Mouse (Mus musculus) B cell, adult (primary cell): ENCODE measurements around the gene Btbd35f1. TPM values are rescaled to one million over a fixed set of nuclear protein-coding genes. Genes with fewer than 3 reads are reported as not detected.

Source experiments
- total RNA-seq: library from RNA; stranded (reverse); gene quantifications from 4 replicates; pipeline ENCODE4 v1.2.4, GENCODE M21; 2023; ENCODE audit not compliant: inconsistent age

Btbd35f1 gene
- total RNA-seq = not detected in 4 replicates

DNA sequence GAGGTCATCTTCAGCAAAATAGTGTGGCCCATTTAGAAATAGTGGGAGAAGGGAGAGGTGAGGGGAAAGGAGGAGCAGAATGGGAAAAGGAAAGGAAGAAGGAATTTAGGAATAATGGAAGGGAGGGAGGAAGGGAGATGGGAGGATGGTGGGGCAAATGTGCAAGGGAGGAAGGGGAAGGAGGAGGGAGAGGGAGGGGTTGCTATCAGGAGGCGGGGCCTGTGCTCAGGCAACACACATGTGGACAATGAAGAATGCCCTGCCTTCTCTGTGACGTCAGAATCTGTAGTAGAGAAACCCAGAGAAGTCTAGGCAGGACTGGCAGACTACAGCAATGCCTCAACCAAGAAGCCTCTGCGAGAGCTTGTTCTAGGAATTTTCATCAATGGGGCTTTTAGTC, at the start of gene Btbd35f1:
Btbd35f1 (plus strand) TSS at position 301 of the 400 bp plus-strand sequence.

Other genes with a start within 250 kb of the Btbd35f1 start
- gene Gm5926, start 90.7 kb downstream of the Btbd35f1 start, total RNA-seq = not detected in 4 replicates
- gene Btbd35f21, start 166.1 kb downstream of the Btbd35f1 start, total RNA-seq = not detected in 4 replicates